Mouse (Mus musculus) spleen, adult 18-20 months (tissue): ENCODE data around the gene Wdr62.

Experiments used
- DNase-seq, 2 experiments: peaks; one replicate each; pipeline ENCODE4 v3.0.0; 2022; ENCODE audit warnings: mixed read lengths in 2 of 2

Gene Wdr62

GRCm38 (mm10) chr7:30279951-30280669, at the start of gene Wdr62, which contains the start of gene Thap8:
Gene Wdr62 (minus strand): TSS chr7:30280419.
Gene Thap8 (plus strand): TSS chr7:30280094.
- DNase-seq: peak; percentile 81 to 85

GRCm38 (mm10) chr7:30328379-30328778, 48.2 kb upstream of the Wdr62 start:
- DNase-seq: no peak

GRCm38 (mm10) chr7:30327140-30327539, 46.9 kb upstream of the Wdr62 start:
- no peak for DNase-seq

- DNase-seq: no peak
Measured at GRCm38 (mm10) chr7:30326427-30326826, 46.2 kb upstream of the Wdr62 start.

- DNase-seq: peak in 1 of 2 experiments; percentile 62
Measured at GRCm38 (mm10) chr7:30325364-30325763, 45.1 kb upstream of the Wdr62 start.

GRCm38 (mm10) chr7:30324300-30324944, 44.2 kb upstream of the Wdr62 start:
- no peak for DNase-seq

- no peak for DNase-seq
Measured at GRCm38 (mm10) chr7:30323795-30324194, 43.6 kb upstream of the Wdr62 start, which contains the start of gene Sdhaf1. Gene Sdhaf1 (minus strand): TSS chr7:30323895.

- no peak for DNase-seq
Measured at GRCm38 (mm10) chr7:30322865-30323264, 42.6 kb upstream of the Wdr62 start.

GRCm38 (mm10) chr7:30322285-30322667, 42.1 kb upstream of the Wdr62 start:
- peak; percentile 92 to 95 for DNase-seq

- DNase-seq: peak; percentile 58 to 63
Measured at GRCm38 (mm10) chr7:30321539-30322284, 41.5 kb upstream of the Wdr62 start, which contains the start of gene E130208F15Rik. Gene E130208F15Rik (plus strand): TSS chr7:30321740.

GRCm38 (mm10) chr7:30320946-30321345, 40.7 kb upstream of the Wdr62 start:
- DNase-seq: no peak

GRCm38 (mm10) chr7:30318142-30318541, 37.9 kb upstream of the Wdr62 start:
- no peak for DNase-seq

GRCm38 (mm10) chr7:30315559-30316529, 35.6 kb upstream of the Wdr62 start:
- no peak for DNase-seq

- DNase-seq: no peak
Measured at GRCm38 (mm10) chr7:30314721-30315155, 34.5 kb upstream of the Wdr62 start, which contains the start of gene Syne4. Gene Syne4 (plus strand): TSS chr7:30314807.

GRCm38 (mm10) chr7:30313666-30314320, 33.6 kb upstream of the Wdr62 start:
- no peak for DNase-seq

- no peak for DNase-seq
Measured at GRCm38 (mm10) chr7:30310136-30310535, 29.9 kb upstream of the Wdr62 start.

- no peak for DNase-seq
Measured at GRCm38 (mm10) chr7:30309395-30310129, 29.3 kb upstream of the Wdr62 start.

- peak; percentile 81 to 87 for DNase-seq
Measured at GRCm38 (mm10) chr7:30308076-30309005, 28.1 kb upstream of the Wdr62 start, which contains the start of gene Alkbh6. Gene Alkbh6 (plus strand): TSS chr7:30308717.

GRCm38 (mm10) chr7:30306083-30306779, 26.0 kb upstream of the Wdr62 start:
- no peak for DNase-seq
